Mouse (Mus musculus) cerebellum, postnatal 36 days (tissue): ENCODE data around the gene Pfas.
"Not testable (repeated sequence)": the region's sequence is repeated elsewhere in the genome, so short reads cannot be mapped to it uniquely, and the experiment has no call there.

Experiments
- DNase-seq, 2 experiments: peaks; one replicate each; pipeline ENCODE4 v3.0.0; 2021 to 2022; ENCODE audit warnings: mixed read lengths in 2 of 2

Pfas gene

DNA sequence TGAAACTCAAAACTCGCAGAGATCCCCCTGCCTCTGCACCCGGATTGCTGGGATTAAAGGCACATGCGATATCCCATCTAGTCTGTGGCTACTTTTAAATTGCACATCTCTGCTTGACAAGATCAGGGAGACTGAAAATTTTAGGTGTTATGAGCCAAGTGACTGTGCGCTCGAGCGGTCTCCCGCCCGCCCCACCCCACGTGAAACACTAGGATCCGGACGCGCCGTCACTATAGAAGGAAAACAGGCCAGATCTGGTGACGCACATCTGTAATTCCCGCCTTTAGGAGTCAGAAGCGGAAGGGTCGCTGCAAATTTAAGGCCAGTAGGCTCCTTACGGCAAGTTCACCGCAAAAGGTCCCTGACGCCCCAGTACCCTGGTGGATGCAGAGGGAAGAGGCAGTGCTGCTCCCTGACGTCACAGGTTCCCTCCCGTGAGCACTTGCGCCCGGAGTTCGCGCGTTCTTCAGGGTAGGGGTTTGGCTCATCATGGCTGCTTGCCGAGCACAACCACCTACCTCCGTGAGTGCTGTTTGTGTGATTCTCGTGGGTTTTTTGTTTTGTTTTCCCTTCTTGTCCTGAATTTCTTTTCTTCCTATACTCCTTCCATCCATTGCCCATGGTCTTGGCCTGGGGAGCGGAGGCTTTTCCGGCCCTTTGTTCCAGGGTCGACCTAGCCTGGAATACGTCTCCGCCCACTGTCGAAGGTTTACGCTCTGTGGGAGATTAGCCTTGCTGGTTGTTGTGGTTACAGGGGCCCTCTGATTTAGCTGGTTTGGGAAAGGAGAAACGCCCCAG is 7.6 kb upstream of the Pfas start, which contains the start of gene Ctc1:
Gene Ctc1, plus strand, starts transcription at position 268 of the 798 bp plus-strand sequence.
- peak; percentile 89 for DNase-seq

- peak; percentile 84 to 87 for DNase-seq
Measured at GRCm38 (mm10) chr11:69012071-69012601, 3.9 kb upstream of the Pfas start.

- not testable (repeated sequence) for DNase-seq
Measured at GRCm38 (mm10) chr11:69011445-69011844, 3.2 kb upstream of the Pfas start.

GRCm38 (mm10) chr11:69010400-69011323 is 2.4 kb upstream of the Pfas start:
- no peak for DNase-seq

- no peak for DNase-seq
Measured at GRCm38 (mm10) chr11:69009508-69009907, 1.2 kb upstream of the Pfas start.

DNA sequence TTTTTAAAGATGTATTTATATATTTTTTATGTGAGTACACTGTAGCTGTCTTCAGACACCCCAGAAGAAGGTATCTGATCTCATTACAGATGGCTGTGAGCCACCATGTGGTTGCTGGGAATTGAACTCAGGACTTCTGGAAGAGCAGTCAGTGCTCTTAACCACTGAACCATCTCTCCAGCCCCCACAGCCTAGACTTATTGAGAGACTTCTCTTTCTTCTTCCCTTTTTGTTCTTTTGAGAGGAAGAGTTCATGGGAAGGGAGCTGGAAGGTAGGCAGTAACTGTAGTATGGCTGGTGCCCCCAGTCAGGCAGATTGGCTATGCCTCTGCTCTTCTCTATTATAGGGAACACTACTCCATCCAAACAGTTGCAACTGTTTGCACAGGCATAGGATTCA is 1.7 kb downstream of the Pfas start:
- not testable (repeated sequence) for DNase-seq

GRCm38 (mm10) chr11:69005193-69005592 is 3.1 kb downstream of the Pfas start:
- DNase-seq = no peak

DNA sequence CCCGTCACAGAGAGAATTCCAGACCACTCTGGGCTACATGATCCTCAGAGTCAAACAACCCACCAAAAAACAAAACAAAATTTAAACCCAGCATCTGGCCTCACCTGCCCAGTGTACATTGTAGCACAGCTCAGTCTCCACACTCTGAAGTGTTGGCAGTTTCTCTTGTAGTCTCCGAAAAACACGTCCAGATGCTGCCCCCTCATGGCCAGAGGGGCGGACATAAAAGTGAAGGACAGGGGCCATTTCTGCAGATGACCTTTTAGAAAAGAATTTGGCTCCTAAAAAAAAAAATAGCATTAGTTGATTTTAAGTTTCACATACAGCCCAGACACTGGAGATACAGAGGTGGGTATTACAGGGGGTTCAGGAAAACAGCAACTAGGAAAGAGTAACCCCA is 4.7 kb downstream of the Pfas start:
- no peak for DNase-seq

DNA sequence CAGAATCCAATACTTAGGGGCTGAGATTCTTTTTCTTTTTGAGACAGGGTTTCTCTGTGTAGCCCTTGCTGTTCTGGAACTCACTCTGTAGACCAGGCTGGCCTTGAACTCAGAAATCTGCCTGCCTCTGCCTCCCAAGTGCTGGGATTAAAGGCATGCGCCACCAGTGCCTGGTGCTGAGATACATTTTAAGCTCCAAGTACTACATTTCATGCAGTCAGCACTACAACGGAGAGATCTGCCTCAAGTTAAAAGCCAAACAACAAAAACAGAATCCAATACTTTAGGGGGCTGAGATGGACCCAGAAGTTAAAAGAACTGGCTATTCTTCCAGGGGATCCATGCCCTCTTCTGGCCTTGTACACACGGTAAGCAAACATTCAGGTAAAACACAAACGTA is 5.5 kb downstream of the Pfas start:
- not testable (repeated sequence) for DNase-seq

GRCm38 (mm10) chr11:68997080-68997479 is 11.2 kb downstream of the Pfas start:
- DNase-seq = no peak

GRCm38 (mm10) chr11:68994377-68994776 is 13.9 kb downstream of the Pfas start:
- no peak for DNase-seq

- DNase-seq = peak; percentile 61 to 75
Measured at GRCm38 (mm10) chr11:68993122-68993521, 15.1 kb downstream of the Pfas start.

GRCm38 (mm10) chr11:68988341-68988740 is 19.9 kb downstream of the Pfas start:
- peak; percentile 72 to 82 for DNase-seq

GRCm38 (mm10) chr11:68987365-68987882 is 20.8 kb downstream of the Pfas start:
- DNase-seq = no peak

- DNase-seq = peak; percentile 79 to 80
Measured at GRCm38 (mm10) chr11:68982639-68983369, 25.5 kb downstream of the Pfas start.

DNA sequence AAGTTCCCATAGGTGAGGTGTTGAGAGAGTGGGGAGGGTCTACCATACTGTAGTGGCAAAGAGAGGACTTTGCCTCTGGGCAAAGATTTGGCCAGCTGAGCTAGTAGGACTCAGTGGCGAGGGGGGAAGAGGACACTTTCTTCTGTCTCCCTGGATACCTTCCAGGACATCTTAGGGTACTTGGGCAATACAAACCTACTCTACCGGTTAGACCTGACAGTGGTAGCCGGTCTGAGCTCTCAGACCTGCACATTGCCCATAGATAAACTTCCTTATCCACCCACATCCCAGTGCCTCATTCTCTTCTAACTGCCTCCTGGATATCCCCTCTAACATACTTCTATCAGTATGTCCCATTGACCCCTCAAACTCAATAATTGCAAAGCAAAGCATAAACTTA is 27.3 kb downstream of the Pfas start:
- no peak for DNase-seq

DNA sequence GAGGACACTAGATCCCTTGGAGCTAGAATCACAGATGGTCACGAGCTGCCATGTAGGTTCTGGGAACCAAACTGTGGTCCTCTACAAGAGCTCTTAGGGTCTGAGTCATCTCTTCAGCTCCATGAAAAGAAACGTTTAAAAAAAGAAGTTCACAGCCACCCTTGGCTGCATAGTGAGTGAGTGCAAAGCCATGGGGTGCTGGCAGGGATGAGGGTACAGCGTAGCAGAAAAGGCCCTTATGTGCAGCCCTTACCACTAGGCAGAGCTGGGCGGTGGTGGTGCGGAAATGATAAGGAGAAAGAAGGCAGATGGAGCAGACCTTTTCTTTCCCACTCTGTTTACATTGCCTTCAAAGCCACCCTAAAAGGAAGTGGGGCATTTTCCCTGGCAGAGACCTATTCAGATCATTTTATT is 28.9 kb downstream of the Pfas start:
- no peak for DNase-seq

DNA sequence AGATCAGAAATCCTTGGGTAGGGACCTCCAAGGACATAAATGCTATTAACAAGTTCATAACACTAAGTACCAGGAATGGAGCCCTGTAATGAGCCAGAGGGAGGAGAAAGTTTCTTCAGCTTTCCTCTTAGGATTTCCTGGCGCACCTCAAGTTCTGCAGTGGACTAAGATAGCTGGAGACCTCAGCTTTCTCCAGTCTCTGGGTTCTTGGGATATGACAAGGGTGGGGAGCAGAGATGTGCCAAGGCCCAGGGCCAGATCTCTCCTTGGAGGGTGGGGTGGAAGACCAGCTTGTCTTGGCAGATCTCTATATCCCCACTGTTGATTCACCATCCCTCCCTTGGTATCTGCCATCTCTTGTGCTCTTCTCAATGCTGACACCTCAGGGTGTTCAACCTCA is 32.7 kb downstream of the Pfas start:
- no peak for DNase-seq

DNA sequence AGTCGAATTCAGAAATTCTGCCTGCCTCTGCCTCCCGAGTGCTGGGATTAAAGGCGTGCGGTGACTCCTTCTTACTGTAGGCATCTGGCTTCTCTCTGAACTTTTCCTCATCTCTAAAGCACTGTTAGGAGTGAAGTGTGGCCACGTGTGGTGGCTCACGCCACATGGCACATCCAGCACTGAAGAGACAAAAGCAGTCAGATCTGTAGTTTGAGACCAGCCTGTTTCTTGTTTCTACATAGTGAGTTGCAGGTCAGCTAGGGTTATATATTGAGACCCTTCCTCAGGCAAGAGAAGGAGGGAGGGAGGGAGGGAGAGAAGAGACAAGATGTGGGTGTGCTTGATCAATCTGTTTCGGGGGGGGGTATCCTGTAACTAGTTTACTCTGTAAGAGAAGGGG is 33.2 kb downstream of the Pfas start, which contains the start of gene Rangrf:
Gene Rangrf, minus strand, starts transcription at position 101 of the 400 bp plus-strand sequence.
- DNase-seq = no peak

DNA sequence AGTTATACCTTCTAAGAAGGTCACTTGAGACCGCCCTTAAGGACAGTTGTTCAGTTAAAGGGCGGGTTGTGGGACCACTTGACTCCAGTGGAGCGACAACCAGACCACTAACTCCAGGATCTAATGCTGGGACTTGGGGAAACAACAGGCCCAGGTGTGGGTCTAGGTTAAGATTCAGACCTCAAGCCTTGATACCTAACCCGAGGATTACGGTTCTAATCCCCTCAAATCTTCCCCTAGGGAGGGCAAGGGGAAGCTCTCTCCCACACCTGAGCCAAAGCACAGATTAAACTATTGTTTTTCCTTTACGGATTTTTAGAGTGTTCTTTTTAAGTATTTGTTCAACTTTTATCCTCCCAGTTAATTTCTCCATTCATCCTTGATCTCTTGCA is 34.2 kb downstream of the Pfas start:
- DNase-seq = no peak

GRCm38 (mm10) chr11:68973250-68974058 is 34.8 kb downstream of the Pfas start:
- DNase-seq = peak; percentile 81 to 85
